Mouse (Mus musculus): Measurements from ENCODE around the gene Gsdma3.

DNA sequence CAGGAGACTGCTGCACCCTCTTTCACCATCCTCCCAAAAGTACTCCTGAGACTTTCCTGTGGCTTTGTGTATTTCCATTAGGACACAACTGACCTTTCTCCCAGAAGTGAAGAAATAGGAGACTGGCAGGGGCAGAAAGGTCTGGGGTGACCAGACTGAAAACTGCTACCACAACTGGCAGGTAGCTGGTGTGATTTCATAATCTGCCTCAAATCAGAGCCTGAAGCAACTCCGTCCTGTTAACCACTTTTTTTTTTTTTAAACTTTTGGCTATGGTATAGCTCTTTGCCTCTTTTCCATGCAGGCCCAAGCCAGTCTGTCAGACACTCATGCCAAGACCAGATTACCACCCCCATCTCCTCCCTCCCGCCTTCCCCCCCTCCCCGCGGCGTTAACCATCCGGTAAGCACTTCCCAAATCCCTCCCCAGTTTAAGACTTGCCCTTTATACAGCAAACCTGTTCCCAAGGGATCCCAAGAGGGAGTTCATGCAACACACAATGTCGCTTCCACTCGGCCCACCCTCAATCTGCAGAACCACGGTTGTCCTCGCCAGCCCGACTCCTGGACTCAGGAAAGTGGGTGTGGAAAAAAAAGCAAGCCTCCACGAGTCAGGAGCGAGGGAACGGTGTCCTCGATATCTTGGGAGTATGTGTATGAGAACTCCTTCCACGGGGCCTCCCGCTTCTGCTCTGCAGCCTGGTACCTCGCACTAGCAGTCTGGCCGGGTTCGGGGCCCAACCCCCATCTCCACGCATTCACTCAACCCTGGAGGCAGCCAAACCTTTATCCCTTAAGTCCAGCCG is 39.9 kb upstream of the Gsdma3 start:
- no peak for TF ChIP-seq CTCF (IDR thresholded peaks at IDR 0.05; ENCODE audit: borderline replicate concordance, extremely low read depth, insufficient read depth, insufficient read length)
- no peak for TF ChIP-seq POLR2A (IDR thresholded peaks at IDR 0.05; ENCODE audit: borderline replicate concordance, extremely low read depth, insufficient read depth, insufficient read length, poor library complexity, severe bottlenecking)
